Mouse (Mus musculus): ENCODE data around the gene Fdx1l. TPM values are rescaled to one million over a fixed set of nuclear protein-coding genes. Genes with fewer than 3 reads are reported as not detected.

Gene Fdx1l
- 52.0 and 55.5 TPM in 2 replicates for polyA plus RNA-seq (2014; fragmentation: Nextera tagmentation; extraction: Ambion mirVana)

DNA sequence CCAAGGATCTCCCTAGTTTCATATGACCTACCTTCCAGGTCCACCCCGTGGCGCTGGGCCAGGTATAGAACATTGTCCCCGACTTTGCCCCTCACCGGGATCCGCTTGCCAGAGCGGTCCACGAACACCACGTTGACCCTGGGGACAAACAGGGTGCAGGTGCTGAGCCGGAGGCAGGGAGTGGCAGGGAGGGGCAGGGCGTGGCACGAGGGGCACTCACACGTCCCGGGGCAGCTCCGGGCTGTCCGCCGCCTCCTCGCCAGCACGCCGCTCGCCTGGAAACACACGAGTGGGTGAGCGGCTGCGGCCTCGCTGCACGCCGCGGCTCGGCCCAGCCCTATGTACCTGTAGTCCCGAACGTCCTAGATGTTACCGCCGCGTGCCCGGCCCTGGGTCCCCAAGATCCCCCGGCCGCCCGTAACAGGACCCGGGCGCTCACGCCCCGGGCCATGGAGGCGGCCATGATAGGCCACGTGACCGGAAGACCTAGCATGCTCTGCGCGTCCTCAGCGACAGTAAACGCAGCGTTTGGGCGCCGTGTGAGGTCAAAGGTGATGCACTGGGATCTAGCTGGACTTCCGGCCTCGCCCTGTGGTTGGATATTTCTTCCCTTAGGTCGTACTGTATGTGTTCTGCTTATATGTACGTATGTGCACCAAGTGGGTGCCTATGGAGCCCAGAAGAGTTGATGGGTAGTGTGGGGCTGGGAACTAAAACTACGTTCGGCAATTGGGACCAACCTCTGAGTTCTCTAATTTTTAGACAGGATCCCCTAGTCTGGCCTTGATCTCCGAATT lies at the start of gene Fdx1l, which contains the start of gene Gm49373:
Gene Fdx1l (minus strand): TSS at position 571 of the 797 bp plus-strand sequence.
Gene Gm49373 (minus strand): TSS at position 53 of the 797 bp plus-strand sequence.
- H3K9me3 ChIP-seq (ENCODE audit: control insufficient read depth, low read length): no peaks in the 10 kb centered on the region
- H3K9ac ChIP-seq (ENCODE audit: low read length): peak within 1 kb of the TSS; percentile 91
- peaks cover 19% of the 10 kb centered on the region for H3K36me3 ChIP-seq (ENCODE audit: control insufficient read depth, insufficient read depth, low read length)
- ATAC-seq (ENCODE audit: insufficient read depth, low FRiP score, low TSS enrichment) (peak; percentile 93), DNase-seq (ENCODE audit: low spot score) (peak; percentile 89)
- H3K4me1 ChIP-seq (ENCODE audit: control insufficient read depth, insufficient read depth, low read length): peaks cover 4% of the 10 kb centered on the region; the same call in 1 of the 2 replicates
- H3K4me3 ChIP-seq (ENCODE audit: low read depth, low read length): peak within 1 kb of the TSS; percentile 88
- H3K4me2 ChIP-seq (ENCODE audit: low read depth): peak within 1 kb of the TSS; percentile 85
- peak within 1 kb of the TSS; percentile 44; the same call in 1 of the 2 replicates for H3K27ac ChIP-seq (ENCODE audit: low read depth, low read length)
- 3% methylated on average over 53 of the region's 58 CpGs for WGBS
- no peaks in the 10 kb centered on the region for H3K27me3 ChIP-seq (ENCODE audit: control insufficient read depth, insufficient read depth, low read length)

DNA sequence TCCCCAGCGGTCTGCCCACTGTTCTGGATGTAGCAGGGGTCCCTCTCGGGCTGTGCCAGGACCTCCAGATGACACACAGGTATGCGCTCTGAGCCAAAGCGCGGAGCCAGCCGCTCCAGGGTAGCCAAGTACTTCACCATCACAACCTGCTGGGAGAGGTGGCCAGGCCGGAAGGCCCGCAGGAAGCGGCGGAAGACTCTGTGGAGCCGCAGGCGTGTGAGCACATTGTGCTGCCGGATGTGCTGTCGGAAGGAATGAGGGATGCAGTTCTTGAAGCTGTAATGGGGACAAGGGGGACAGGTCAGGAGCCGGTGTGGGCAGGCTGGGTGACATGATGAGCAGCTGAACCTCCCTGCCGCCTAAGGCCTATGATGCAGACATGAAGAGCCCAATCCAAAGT lies 48.1 kb upstream of the Fdx1l start:
- DNase-seq (ENCODE audit: low spot score) (no peak), ATAC-seq (ENCODE audit: insufficient read depth, low FRiP score, low TSS enrichment) (no peak)
- Histone ChIP-seq H3K9me3 (ENCODE audit: control insufficient read depth, low read length) (no peaks in the 10 kb centered on the region), H3K36me3 (ENCODE audit: control insufficient read depth, insufficient read depth, low read length) (no peaks in the 10 kb centered on the region), H3K4me1 (ENCODE audit: control insufficient read depth, insufficient read depth, low read length) (no peaks in the 10 kb centered on the region), H3K4me3 (ENCODE audit: low read depth, low read length) (no peak overlapping the region), H3K9ac (ENCODE audit: low read length) (no peak overlapping the region), H3K4me2 (ENCODE audit: low read depth) (no peak overlapping the region), H3K27me3 (ENCODE audit: control insufficient read depth, insufficient read depth, low read length) (no peaks in the 10 kb centered on the region), H3K27ac (ENCODE audit: low read depth, low read length) (no peak overlapping the region)
- WGBS: 91% methylated on average over 16 of the region's 16 CpGs

- Histone ChIP-seq H3K4me1 (ENCODE audit: control insufficient read depth, insufficient read depth, low read length) (no peaks in the 10 kb centered on the region), H3K27me3 (ENCODE audit: control insufficient read depth, insufficient read depth, low read length) (no peaks in the 10 kb centered on the region), H3K4me3 (ENCODE audit: low read depth, low read length) (no peak overlapping the region), H3K4me2 (ENCODE audit: low read depth) (no peak overlapping the region), H3K9me3 (ENCODE audit: control insufficient read depth, low read length) (no peaks in the 10 kb centered on the region), H3K9ac (ENCODE audit: low read length) (no peak overlapping the region), H3K27ac (ENCODE audit: low read depth, low read length) (no peak overlapping the region), H3K36me3 (ENCODE audit: control insufficient read depth, insufficient read depth, low read length) (no peaks in the 10 kb centered on the region)
- ATAC-seq (ENCODE audit: insufficient read depth, low FRiP score, low TSS enrichment): no peak
- 77% methylated on average over 6 of the region's 6 CpGs for WGBS
- DNase-seq (ENCODE audit: low spot score): no peak
These were observed 43.7 kb upstream of the Fdx1l start for GRCm38 (mm10) chr9:21117073-21117472.

- H3K4me2 ChIP-seq (ENCODE audit: low read depth): no peak overlapping the region
These were observed 41.7 kb upstream of the Fdx1l start for GRCm38 (mm10) chr9:21115105-21115504.

GRCm38 (mm10) chr9:21114190-21114589 lies 40.8 kb upstream of the Fdx1l start:
- H3K36me3 ChIP-seq (ENCODE audit: control insufficient read depth, insufficient read depth, low read length): no peaks in the 10 kb centered on the region
- H3K27ac ChIP-seq (ENCODE audit: low read depth, low read length): no peak overlapping the region
- H3K9me3 ChIP-seq (ENCODE audit: control insufficient read depth, low read length): no peaks in the 10 kb centered on the region
- DNase-seq (ENCODE audit: low spot score) (no peak), ATAC-seq (ENCODE audit: insufficient read depth, low FRiP score, low TSS enrichment) (no peak)
- no peaks in the 10 kb centered on the region for H3K4me1 ChIP-seq (ENCODE audit: control insufficient read depth, insufficient read depth, low read length)
- H3K4me3 ChIP-seq (ENCODE audit: low read depth, low read length): no peak overlapping the region
- no peaks in the 10 kb centered on the region for H3K27me3 ChIP-seq (ENCODE audit: control insufficient read depth, insufficient read depth, low read length)
- 85% methylated on average over 7 of the region's 7 CpGs for WGBS
- H3K9ac ChIP-seq (ENCODE audit: low read length): no peak overlapping the region
- no peak overlapping the region for H3K4me2 ChIP-seq (ENCODE audit: low read depth)

More at GRCm38 (mm10) chr9:21115105-21115504, 41.7 kb upstream of the Fdx1l start:
- H3K27me3 ChIP-seq (ENCODE audit: control insufficient read depth, insufficient read depth, low read length): no peaks in the 10 kb centered on the region
- no peaks in the 10 kb centered on the region for H3K4me1 ChIP-seq (ENCODE audit: control insufficient read depth, insufficient read depth, low read length)
- no peak overlapping the region for H3K9ac ChIP-seq (ENCODE audit: low read length)
- no peak overlapping the region for H3K4me3 ChIP-seq (ENCODE audit: low read depth, low read length)
- no peak overlapping the region for H3K27ac ChIP-seq (ENCODE audit: low read depth, low read length)
- WGBS: 93% methylated on average over 8 of the region's 8 CpGs
- H3K36me3 ChIP-seq (ENCODE audit: control insufficient read depth, insufficient read depth, low read length): no peaks in the 10 kb centered on the region
- no peak for DNase-seq (ENCODE audit: low spot score)
- H3K9me3 ChIP-seq (ENCODE audit: control insufficient read depth, low read length): no peaks in the 10 kb centered on the region
- ATAC-seq (ENCODE audit: insufficient read depth, low FRiP score, low TSS enrichment): no peak

DNA sequence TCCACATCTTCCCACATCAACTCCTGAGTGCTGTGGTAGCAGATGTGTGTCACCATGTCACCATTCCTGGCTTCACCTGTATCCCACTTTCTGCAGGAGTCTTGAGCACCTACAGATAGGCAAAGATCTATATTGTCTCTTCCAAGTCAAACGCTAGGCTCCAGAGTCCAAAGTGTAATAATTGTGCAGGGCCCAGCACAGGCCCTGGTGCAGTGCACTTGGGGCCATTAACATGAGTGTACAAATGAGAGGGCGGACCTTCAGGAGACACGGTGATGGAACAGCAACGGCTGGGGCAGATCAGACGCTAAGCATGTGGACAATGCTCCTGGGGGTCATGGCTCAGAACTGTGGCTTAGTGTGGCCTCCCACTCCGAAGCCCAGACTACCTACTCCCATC lies 40.3 kb upstream of the Fdx1l start:
- DNase-seq (ENCODE audit: low spot score) (no peak), ATAC-seq (ENCODE audit: insufficient read depth, low FRiP score, low TSS enrichment) (no peak)
- Histone ChIP-seq H3K36me3 (ENCODE audit: control insufficient read depth, insufficient read depth, low read length) (no peaks in the 10 kb centered on the region), H3K4me2 (ENCODE audit: low read depth) (no peak overlapping the region), H3K27ac (ENCODE audit: low read depth, low read length) (no peak overlapping the region), H3K4me1 (ENCODE audit: control insufficient read depth, insufficient read depth, low read length) (no peaks in the 10 kb centered on the region), H3K9ac (ENCODE audit: low read length) (no peak overlapping the region), H3K27me3 (ENCODE audit: control insufficient read depth, insufficient read depth, low read length) (no peaks in the 10 kb centered on the region), H3K9me3 (ENCODE audit: control insufficient read depth, low read length) (no peaks in the 10 kb centered on the region), H3K4me3 (ENCODE audit: low read depth, low read length) (no peak overlapping the region)
- 84% methylated on average over 6 of the region's 6 CpGs for WGBS

DNA sequence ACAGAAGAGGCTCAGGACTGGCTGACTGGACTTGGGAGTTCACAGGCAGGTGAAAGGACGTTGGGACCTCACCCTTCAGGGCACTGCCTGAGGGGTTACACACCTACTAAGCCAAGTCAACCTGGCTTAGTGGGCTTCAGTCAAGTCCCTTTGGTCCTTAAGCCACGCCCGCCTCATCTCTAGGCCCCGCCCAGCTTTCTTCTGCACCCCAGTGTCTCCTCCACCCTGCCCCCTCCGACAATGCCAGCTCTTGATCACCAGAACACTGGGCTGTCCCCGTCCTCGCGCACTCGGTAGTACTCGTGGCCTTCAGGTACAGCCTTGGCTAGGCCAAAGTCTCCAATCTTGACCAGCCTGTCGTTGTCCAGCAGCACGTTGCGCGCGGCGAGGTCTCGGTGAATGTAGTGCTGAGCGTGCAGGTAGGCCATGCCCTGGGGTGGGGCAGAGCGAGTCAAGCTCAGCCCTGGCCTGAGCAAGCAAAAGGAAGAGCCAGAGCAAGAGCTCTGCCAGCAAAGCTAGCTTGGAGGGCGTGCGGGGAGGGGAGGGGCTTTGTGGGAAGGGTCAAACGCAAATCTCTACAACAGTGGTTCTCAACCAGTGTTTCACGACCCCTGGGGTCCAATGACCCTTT lies 34.3 kb upstream of the Fdx1l start:
- H3K9ac ChIP-seq (ENCODE audit: low read length): no peak overlapping the region
- H3K27me3 ChIP-seq (ENCODE audit: control insufficient read depth, insufficient read depth, low read length): no peaks in the 10 kb centered on the region
- 47% methylated on average over 23 of the region's 23 CpGs for WGBS
- no peak overlapping the region for H3K4me3 ChIP-seq (ENCODE audit: low read depth, low read length)
- no peaks in the 10 kb centered on the region for H3K36me3 ChIP-seq (ENCODE audit: control insufficient read depth, insufficient read depth, low read length)
- H3K4me1 ChIP-seq (ENCODE audit: control insufficient read depth, insufficient read depth, low read length): no peaks in the 10 kb centered on the region
- no peak overlapping the region for H3K4me2 ChIP-seq (ENCODE audit: low read depth)
- no peaks in the 10 kb centered on the region for H3K9me3 ChIP-seq (ENCODE audit: control insufficient read depth, low read length)
- no peak overlapping the region for H3K27ac ChIP-seq (ENCODE audit: low read depth, low read length)
- DNase-seq (ENCODE audit: low spot score) (no peak), ATAC-seq (ENCODE audit: insufficient read depth, low FRiP score, low TSS enrichment) (no peak)

GRCm38 (mm10) chr9:21105760-21106564 lies 32.5 kb upstream of the Fdx1l start:
- DNase-seq (ENCODE audit: low spot score) (no peak), ATAC-seq (ENCODE audit: insufficient read depth, low FRiP score, low TSS enrichment) (no peak)
- Histone ChIP-seq H3K36me3 (ENCODE audit: control insufficient read depth, insufficient read depth, low read length) (no peaks in the 10 kb centered on the region), H3K9me3 (ENCODE audit: control insufficient read depth, low read length) (no peaks in the 10 kb centered on the region), H3K4me3 (ENCODE audit: low read depth, low read length) (no peak overlapping the region), H3K4me2 (ENCODE audit: low read depth) (no peak overlapping the region), H3K9ac (ENCODE audit: low read length) (no peak overlapping the region), H3K4me1 (ENCODE audit: control insufficient read depth, insufficient read depth, low read length) (no peaks in the 10 kb centered on the region), H3K27ac (ENCODE audit: low read depth, low read length) (no peak overlapping the region), H3K27me3 (ENCODE audit: control insufficient read depth, insufficient read depth, low read length) (no peaks in the 10 kb centered on the region)
- WGBS: 83% methylated on average over 5 of the region's 5 CpGs
